Mouse (Mus musculus) lung, postnatal 25 days (tissue): ENCODE measurements around the gene Cep152.

ENCODE experiments used
- DNase-seq: peaks from one replicate; pipeline ENCODE4 v3.0.0; 2022; ENCODE audit warnings: low spot score

The Cep152 gene

GRCm38 (mm10) chr2:125555830-125556229 lies 69.1 kb downstream of the Cep152 start:
- DNase-seq = no peak

GRCm38 (mm10) chr2:125548806-125549578 lies 75.9 kb downstream of the Cep152 start:
- no peak for DNase-seq

- no peak for DNase-seq
These were observed 79.9 kb downstream of the Cep152 start for GRCm38 (mm10) chr2:125544986-125545385.

GRCm38 (mm10) chr2:125543646-125544045 lies 81.3 kb downstream of the Cep152 start:
- DNase-seq = no peak

- no peak for DNase-seq
These were observed 83.5 kb downstream of the Cep152 start for GRCm38 (mm10) chr2:125541451-125541850.

GRCm38 (mm10) chr2:125540579-125540978 lies 84.3 kb downstream of the Cep152 start:
- DNase-seq = no peak

GRCm38 (mm10) chr2:125539640-125540039 lies 85.3 kb downstream of the Cep152 start:
- DNase-seq = no peak

- peak; percentile 12 for DNase-seq
These were observed 94.2 kb downstream of the Cep152 start for GRCm38 (mm10) chr2:125530665-125531064.

GRCm38 (mm10) chr2:125526566-125526965 lies 98.3 kb downstream of the Cep152 start:
- DNase-seq = no peak

- no peak for DNase-seq
These were observed 99.4 kb downstream of the Cep152 start for GRCm38 (mm10) chr2:125525484-125525883.

- peak; percentile 34 for DNase-seq
These were observed 108.3 kb downstream of the Cep152 start for GRCm38 (mm10) chr2:125516594-125516993.

GRCm38 (mm10) chr2:125515291-125516057 lies 109.4 kb downstream of the Cep152 start:
- DNase-seq = no peak

GRCm38 (mm10) chr2:125514391-125514790 lies 110.5 kb downstream of the Cep152 start:
- DNase-seq = no peak
